Mouse (Mus musculus) lung, postnatal 0 days (tissue): ENCODE measurements around the gene Erap1.

ENCODE experiments used
- CTCF ChIP-seq: IDR thresholded peaks from 2 replicates; pipeline ENCODE4 v1.5.1; 2016; ENCODE audit warnings: antibody characterized with exemption, mild to moderate bottlenecking
- EP300 ChIP-seq: IDR thresholded peaks from 2 replicates; pipeline ENCODE4 v1.6.1; 2016; ENCODE audit warnings: antibody characterized with exemption, mild to moderate bottlenecking, control low read depth

DNA sequence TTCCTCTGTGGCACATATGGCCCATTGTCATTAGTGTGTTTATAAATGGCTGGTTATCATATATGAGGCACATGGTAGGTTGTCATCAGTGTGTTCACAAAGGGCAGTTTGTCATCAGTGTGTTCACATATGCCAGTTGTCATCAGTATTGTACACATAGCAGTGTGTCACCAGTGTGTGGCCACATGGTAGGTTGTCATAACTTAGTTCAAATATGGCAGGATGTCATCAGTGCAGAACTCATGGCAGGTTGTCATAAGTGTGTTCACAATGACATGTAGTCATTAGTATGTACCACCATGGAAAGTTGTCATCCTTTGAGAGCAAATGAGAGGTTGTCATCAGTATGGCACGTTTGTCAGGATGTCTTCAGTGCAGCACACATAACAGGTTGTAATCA is 7.0 kb upstream of the Erap1 start:
- no peak for TF ChIP-seq CTCF
- no peak for TF ChIP-seq EP300
